Mouse (Mus musculus) heart, embryonic 12.5 days (tissue): ENCODE data around the gene Ddx46. TPM values are rescaled to one million over a fixed set of nuclear protein-coding genes. Genes with fewer than 3 reads are reported as not detected.
"Not testable (repeated sequence)": the region's sequence is repeated elsewhere in the genome, so short reads cannot be mapped to it uniquely, and the experiment has no call there.

Source experiments
- ATAC-seq: fragments of 200-750 bp; cut with Nextera tagmentation; 2 replicates; pipeline ENCODE4 v1.8.0; 2017; ENCODE audit warnings: moderate TSS enrichment, moderate library complexity; ENCODE audit not compliant: insufficient number of reproducible peaks, low FRiP score
- H3K27ac ChIP-seq: fragments of 300-500 bp; sonication (generic); 2 replicates; pipeline ENCODE4 v1.5.1; 2016; ENCODE audit warnings: mild to moderate bottlenecking, moderate library complexity; ENCODE audit not compliant: poor library complexity, severe bottlenecking
- H3K27me3 ChIP-seq: fragments of 300-500 bp; sonication (generic); replicated peaks from 2 replicates; pipeline ENCODE4 v1.6.1; 2016; ENCODE audit warnings: mild to moderate bottlenecking, moderate library complexity
- H3K36me3 ChIP-seq: fragments of 300-500 bp; sonication (generic); 2 replicates; pipeline ENCODE4 v1.6.1; 2016; ENCODE audit warnings: mild to moderate bottlenecking, moderate library complexity
- H3K4me1 ChIP-seq: fragments of 300-500 bp; sonication (generic); replicated peaks from 2 replicates; pipeline ENCODE4 v1.6.1; 2016; ENCODE audit warnings: mild to moderate bottlenecking
- H3K4me2 ChIP-seq: fragments of 300-500 bp; sonication (generic); 2 replicates; pipeline ENCODE4 v1.6.1; 2016; ENCODE audit warnings: mild to moderate bottlenecking, moderate library complexity
- H3K4me3 ChIP-seq: fragments of 300-500 bp; sonication (generic); 2 replicates; pipeline ENCODE4 v1.5.1; 2016; ENCODE audit warnings: mild to moderate bottlenecking
- H3K9ac ChIP-seq: fragments of 300-500 bp; sonication (generic); 2 replicates; pipeline ENCODE4 v1.6.1; 2016; ENCODE audit warnings: mild to moderate bottlenecking, moderate library complexity
- H3K9me3 ChIP-seq: fragments of 300-500 bp; sonication (generic); replicated peaks from 2 replicates; pipeline ENCODE4 v1.6.1; 2016; ENCODE audit warnings: mild to moderate bottlenecking, moderate library complexity
- WGBS: fragments of 180-500 bp; shearing (Covaris S2); methylation state at CpG from one replicate; pipeline ENCODE4 v1.1.7; 2016; 5-methylcytosine and 5-hydroxymethylcytosine counted together
- polyA plus RNA-seq: library from polyadenylated mRNA; unstranded; fragments of >200 nt; fragmentation: Nextera tagmentation; extraction: Ambion mirVana; gene quantifications from 2 replicates; pipeline ENCODE4 v1.2.1, GENCODE M21; 2016

Ddx46 gene
- polyA plus RNA-seq, 1 experiment from 2014 or later = 25.4 TPM

- not testable (repeated sequence) for H3K4me2 ChIP-seq, H3K27me3 ChIP-seq, H3K4me1 ChIP-seq, ATAC-seq, H3K9me3 ChIP-seq, H3K27ac ChIP-seq, H3K4me3 ChIP-seq, H3K9ac ChIP-seq
- H3K36me3 ChIP-seq = peaks cover 53% of the 10 kb centered on the region
- 42% methylated on average over 8 of the region's 8 CpGs for WGBS
Measured at GRCm38 (mm10) chr13:55640480-55640879, 5.7 kb downstream of the Ddx46 start.

GRCm38 (mm10) chr13:55644525-55644924 is 9.7 kb downstream of the Ddx46 start:
- Histone ChIP-seq H3K9me3 (no peaks in the 10 kb centered on the region), H3K4me3 (no peak overlapping the region), H3K27ac (no peak overlapping the region), H3K4me1 (no peaks in the 10 kb centered on the region), H3K36me3 (peaks cover 71% of the 10 kb centered on the region), H3K4me2 (no peak overlapping the region), H3K27me3 (no peaks in the 10 kb centered on the region), H3K9ac (no peak overlapping the region)
- WGBS = 93% methylated on average over 2 of the region's 2 CpGs
- no peak for ATAC-seq

- H3K27me3 ChIP-seq = no peaks in the 10 kb centered on the region
- ATAC-seq = no peak
- H3K9me3 ChIP-seq = no peaks in the 10 kb centered on the region
- no peak overlapping the region for H3K4me2 ChIP-seq
- H3K27ac ChIP-seq = no peak overlapping the region
- H3K4me1 ChIP-seq = no peaks in the 10 kb centered on the region
- WGBS = 93% methylated on average over 12 of the region's 12 CpGs
- no peak overlapping the region for H3K4me3 ChIP-seq
- H3K36me3 ChIP-seq = peaks cover 97% of the 10 kb centered on the region
- no peak overlapping the region for H3K9ac ChIP-seq
Measured at GRCm38 (mm10) chr13:55650098-55650497, 15.3 kb downstream of the Ddx46 start.

GRCm38 (mm10) chr13:55650980-55651379 is 16.2 kb downstream of the Ddx46 start:
- H3K4me1 ChIP-seq = no peaks in the 10 kb centered on the region
- H3K27ac ChIP-seq = no peak overlapping the region
- no peak overlapping the region for H3K4me3 ChIP-seq
- 87% methylated on average over 6 of the region's 6 CpGs for WGBS
- no peaks in the 10 kb centered on the region for H3K27me3 ChIP-seq
- H3K36me3 ChIP-seq = peaks cover 98% of the 10 kb centered on the region
- H3K9ac ChIP-seq = no peak overlapping the region
- H3K4me2 ChIP-seq = no peak overlapping the region
- H3K9me3 ChIP-seq = no peaks in the 10 kb centered on the region
- ATAC-seq = no peak

- ATAC-seq = no peak
- WGBS = 84% methylated on average over 6 of the region's 6 CpGs
- Histone ChIP-seq H3K4me3 (no peak overlapping the region), H3K36me3 (peaks cover 90% of the 10 kb centered on the region), H3K4me2 (no peak overlapping the region), H3K9me3 (peaks cover 6% of the 10 kb centered on the region; the same call in 1 of the 2 replicates), H3K4me1 (no peaks in the 10 kb centered on the region), H3K27me3 (no peaks in the 10 kb centered on the region), H3K9ac (no peak overlapping the region), H3K27ac (no peak overlapping the region)
Measured at GRCm38 (mm10) chr13:55668550-55668949, 33.7 kb downstream of the Ddx46 start.

- Histone ChIP-seq H3K9me3 (peaks cover 6% of the 10 kb centered on the region; the same call in 1 of the 2 replicates), H3K4me3 (no peak overlapping the region), H3K4me2 (no peak overlapping the region), H3K36me3 (peaks cover 89% of the 10 kb centered on the region), H3K27ac (no peak overlapping the region), H3K27me3 (no peaks in the 10 kb centered on the region), H3K9ac (no peak overlapping the region), H3K4me1 (no peaks in the 10 kb centered on the region)
- 92% methylated on average over 6 of the region's 6 CpGs for WGBS
- ATAC-seq = no peak
Measured at GRCm38 (mm10) chr13:55672711-55673110, 37.9 kb downstream of the Ddx46 start.

- no peak overlapping the region for H3K27ac ChIP-seq
- H3K4me1 ChIP-seq = no peaks in the 10 kb centered on the region
- peaks cover 83% of the 10 kb centered on the region for H3K36me3 ChIP-seq
- no peak for ATAC-seq
- no peak overlapping the region for H3K9ac ChIP-seq
- no peak overlapping the region for H3K4me3 ChIP-seq
- WGBS = 85% methylated on average over 8 of the region's 8 CpGs
- no peaks in the 10 kb centered on the region for H3K9me3 ChIP-seq
- H3K27me3 ChIP-seq = no peaks in the 10 kb centered on the region
- H3K4me2 ChIP-seq = no peak overlapping the region
Measured at GRCm38 (mm10) chr13:55677364-55677763, 42.5 kb downstream of the Ddx46 start.

- WGBS = 89% methylated on average over 9 of the region's 9 CpGs
- H3K36me3 ChIP-seq = peaks cover 41% of the 10 kb centered on the region
- no peak overlapping the region for H3K4me3 ChIP-seq
- no peak overlapping the region for H3K9ac ChIP-seq
- H3K27me3 ChIP-seq = no peaks in the 10 kb centered on the region
- peaks cover 7% of the 10 kb centered on the region; the same call in 1 of the 2 replicates for H3K4me1 ChIP-seq
- H3K9me3 ChIP-seq = no peaks in the 10 kb centered on the region
- no peak overlapping the region for H3K4me2 ChIP-seq
- ATAC-seq = no peak
- no peak overlapping the region for H3K27ac ChIP-seq
Measured at GRCm38 (mm10) chr13:55682201-55682600, 47.4 kb downstream of the Ddx46 start.

GRCm38 (mm10) chr13:55683581-55683980 is 48.8 kb downstream of the Ddx46 start:
- Histone ChIP-seq H3K36me3 (peaks cover 27% of the 10 kb centered on the region), H3K27me3 (no peaks in the 10 kb centered on the region), H3K4me1 (peaks cover 19% of the 10 kb centered on the region), H3K4me2 (no peak overlapping the region), H3K27ac (no peak overlapping the region), H3K4me3 (no peak overlapping the region), H3K9ac (no peak overlapping the region), H3K9me3 (no peaks in the 10 kb centered on the region)
- 82% methylated on average over 3 of the region's 3 CpGs for WGBS
- no peak for ATAC-seq

GRCm38 (mm10) chr13:55686107-55686633 is 51.3 kb downstream of the Ddx46 start:
- H3K9ac ChIP-seq = no peak overlapping the region
- 0 out of 2 replicates have a peak, but pooled peaks have one; percentile 55 for ATAC-seq
- WGBS = 57% methylated on average over 9 of the region's 9 CpGs

GRCm38 (mm10) chr13:55687927-55688602 is 53.2 kb downstream of the Ddx46 start:
- Histone ChIP-seq H3K27ac (no peak overlapping the region; the same call in 1 of the 2 replicates), H3K36me3 (no peaks in the 10 kb centered on the region)

More at GRCm38 (mm10) chr13:55686107-55686633, 51.3 kb downstream of the Ddx46 start:
- no peak overlapping the region for H3K4me3 ChIP-seq
- no peaks in the 10 kb centered on the region for H3K27me3 ChIP-seq
- H3K27ac ChIP-seq = no peak overlapping the region
- H3K36me3 ChIP-seq = 0 out of 2 replicates have a peak, but pooled peaks cover 5% of the 10 kb centered on the region
- H3K9me3 ChIP-seq = no peaks in the 10 kb centered on the region
- H3K4me2 ChIP-seq = peak overlapping the region; percentile 18; the same call in 1 of the 2 replicates
- H3K4me1 ChIP-seq = peaks cover 19% of the 10 kb centered on the region

More at GRCm38 (mm10) chr13:55687927-55688602, 53.2 kb downstream of the Ddx46 start:
- peaks cover 18% of the 10 kb centered on the region for H3K4me1 ChIP-seq
- no peak overlapping the region for H3K4me3 ChIP-seq
- 43% methylated on average over 4 of the region's 4 CpGs for WGBS
- H3K27me3 ChIP-seq = no peaks in the 10 kb centered on the region
- ATAC-seq = no peak
- H3K4me2 ChIP-seq = no peak overlapping the region
- no peak overlapping the region; the same call in 1 of the 2 replicates for H3K9ac ChIP-seq
- no peaks in the 10 kb centered on the region for H3K9me3 ChIP-seq
